Mouse (Mus musculus) embryonic facial prominence, embryonic 11.5 days (tissue): Measurements from ENCODE around the gene Upp1. TPM values are rescaled to one million over a fixed set of nuclear protein-coding genes. Genes with fewer than 3 reads are reported as not detected.

Experiments used
- ATAC-seq: fragments of 200-750 bp; cut with Nextera tagmentation; replicated peaks from 2 replicates; pipeline ENCODE4 v1.8.0; 2017; ENCODE audit warnings: low read depth; ENCODE audit not compliant: insufficient number of reproducible peaks, low FRiP score, low TSS enrichment
- DNase-seq: peaks from one replicate; pipeline ENCODE4 v3.0.0-alpha.2; 2015; ENCODE audit warnings: low spot score
- H3K27ac ChIP-seq: fragments of 300-500 bp; sonication (generic); replicated peaks from 2 replicates; pipeline ENCODE4 v1.5.1; 2014; ENCODE audit warnings: mild to moderate bottlenecking, low read depth, low read length, control low read depth
- H3K27me3 ChIP-seq: fragments of 300-500 bp; sonication (generic); 2 replicates; pipeline ENCODE4 v1.6.1; 2014; ENCODE audit warnings: mild to moderate bottlenecking, low read length, moderate library complexity, mixed read lengths; ENCODE audit not compliant: control insufficient read depth, insufficient read depth
- H3K36me3 ChIP-seq: fragments of 300-500 bp; sonication (generic); replicated peaks from 2 replicates; pipeline ENCODE4 v1.6.1; 2014; ENCODE audit warnings: low read depth, mild to moderate bottlenecking, low read length, moderate library complexity, mixed read lengths; ENCODE audit not compliant: control insufficient read depth, insufficient read depth
- H3K4me1 ChIP-seq: fragments of 300-500 bp; sonication (generic); 2 replicates; pipeline ENCODE4 v1.6.1; 2014; ENCODE audit warnings: low read length, mixed read lengths; ENCODE audit not compliant: control insufficient read depth, insufficient read depth
- H3K4me2 ChIP-seq: fragments of 300-500 bp; sonication (generic); 2 replicates; pipeline ENCODE4 v1.6.1; 2014; ENCODE audit warnings: low read depth, mild to moderate bottlenecking, control low read depth, low read length, moderate library complexity
- H3K4me3 ChIP-seq: fragments of 300-500 bp; sonication (generic); 2 replicates; pipeline ENCODE4 v1.5.1; 2014; ENCODE audit warnings: low read depth, low read length, control low read depth
- H3K9ac ChIP-seq: fragments of 300-500 bp; sonication (generic); replicated peaks from 2 replicates; pipeline ENCODE4 v1.6.1; 2014; ENCODE audit warnings: mild to moderate bottlenecking, control low read depth, low read length
- H3K9me3 ChIP-seq: fragments of 300-500 bp; sonication (generic); replicated peaks from 2 replicates; pipeline ENCODE4 v1.6.1; 2016; ENCODE audit warnings: mild to moderate bottlenecking, low read length, inconsistent platforms, mixed read lengths; ENCODE audit not compliant: control insufficient read depth
- WGBS: fragments of 180-500 bp; shearing (Covaris S2); extraction: QIAGEN DNeasy Blood & Tissue Kit; methylation state at CpG from one replicate; pipeline ENCODE4 v1.1.7; 2014; 5-methylcytosine and 5-hydroxymethylcytosine counted together
- polyA plus RNA-seq: library from polyadenylated mRNA; unstranded; fragments of >200 nt; fragmentation: Nextera tagmentation; extraction: Ambion mirVana; gene quantifications from 2 replicates; pipeline ENCODE4 v1.2.1, GENCODE M21; 2014

Upp1 gene
- polyA plus RNA-seq = 4.2 and 5.4 TPM in 2 replicates

- ATAC-seq = peak; percentile 10; the same call in 1 of the 2 replicates
- no peak within 1 kb of the TSS; the same call in 1 of the 2 replicates for H3K9ac ChIP-seq
- no peak for DNase-seq
- no peak within 1 kb of the TSS for H3K27ac ChIP-seq
- peaks cover 11% of the 10 kb centered on the region for H3K4me1 ChIP-seq
- peak within 1 kb of the TSS; percentile 84 for H3K4me2 ChIP-seq
- H3K27me3 ChIP-seq = peaks cover 24% of the 10 kb centered on the region
- H3K36me3 ChIP-seq = no peaks in the 10 kb centered on the region
- H3K4me3 ChIP-seq = peak within 1 kb of the TSS; percentile 32
- under 1% methylated on average over 7 of the region's 7 CpGs for WGBS
- no peaks in the 10 kb centered on the region for H3K9me3 ChIP-seq
These were observed at the start of gene Upp1 for GRCm38 (mm10) chr11:9118050-9118420. Upp1 (plus strand) TSS chr11:9118103.

- H3K36me3 ChIP-seq = no peaks in the 10 kb centered on the region
- no peak overlapping the region for H3K27ac ChIP-seq
- DNase-seq (no peak), ATAC-seq (no peak)
- H3K4me2 ChIP-seq = no peak overlapping the region
- H3K9ac ChIP-seq = no peak overlapping the region
- H3K4me1 ChIP-seq = no peaks in the 10 kb centered on the region
- H3K9me3 ChIP-seq = no peaks in the 10 kb centered on the region
- H3K27me3 ChIP-seq = no peaks in the 10 kb centered on the region
- no peak overlapping the region for H3K4me3 ChIP-seq
- whole genome bisulfite sequencing = 93% methylated on average over 3 of the region's 3 CpGs
These were observed 41.5 kb upstream of the Upp1 start for GRCm38 (mm10) chr11:9076444-9076843.

- H3K4me2 ChIP-seq = no peak overlapping the region
- H3K4me3 ChIP-seq = no peak overlapping the region
- WGBS = 69% methylated on average over 2 of the region's 2 CpGs
- H3K9ac ChIP-seq = no peak overlapping the region
- ATAC-seq = no peak
- peaks cover 5% of the 10 kb centered on the region; the same call in 1 of the 2 replicates for H3K4me1 ChIP-seq
- H3K36me3 ChIP-seq = no peaks in the 10 kb centered on the region
- no peaks in the 10 kb centered on the region for H3K9me3 ChIP-seq
- no peak for DNase-seq
- H3K27ac ChIP-seq = no peak overlapping the region
- H3K27me3 ChIP-seq = peaks cover 16% of the 10 kb centered on the region
These were observed 4.7 kb upstream of the Upp1 start for GRCm38 (mm10) chr11:9113189-9113588.

DNA sequence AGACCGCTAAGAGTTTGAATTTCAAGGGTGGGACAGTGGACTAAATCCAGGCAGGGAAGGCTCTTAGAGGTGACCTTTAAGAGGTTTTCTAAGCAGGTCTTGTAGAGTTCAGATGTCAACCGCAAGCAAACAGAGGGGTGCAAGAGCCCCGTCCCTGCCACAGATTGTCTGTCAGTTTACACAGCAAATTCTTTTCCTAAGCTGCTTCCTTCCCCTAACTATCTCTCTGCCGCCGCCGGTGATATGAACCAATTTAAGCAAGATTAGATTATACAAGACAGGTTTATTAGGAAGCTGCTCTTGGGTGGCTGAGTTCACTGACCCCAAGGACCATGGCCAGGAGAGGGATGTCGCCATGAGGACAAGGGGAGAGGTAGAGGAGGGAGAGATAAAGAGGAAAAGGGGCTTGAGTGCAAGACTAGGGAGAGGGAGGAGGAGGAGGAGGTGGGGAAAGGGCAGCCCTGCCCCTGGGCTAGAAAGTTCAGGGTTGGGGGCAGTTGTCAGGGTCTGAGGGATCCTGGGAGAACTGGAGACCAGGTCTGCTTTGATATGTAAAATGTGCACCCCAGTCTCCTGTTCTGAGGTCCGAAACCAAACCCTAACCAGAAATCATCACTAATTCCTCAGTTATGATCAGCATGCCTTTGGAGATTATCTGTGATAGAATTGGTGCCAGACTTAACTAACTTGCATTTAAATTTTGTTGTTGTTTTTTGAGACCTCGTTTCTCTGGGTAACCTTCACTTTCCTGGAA, 2.4 kb upstream of the Upp1 start:
- no peaks in the 10 kb centered on the region for H3K9me3 ChIP-seq
- H3K36me3 ChIP-seq = no peaks in the 10 kb centered on the region
- H3K4me2 ChIP-seq = no peak overlapping the region
- no peak for ATAC-seq
- WGBS = 7% methylated on average over 9 of the region's 9 CpGs
- H3K27ac ChIP-seq = no peak overlapping the region
- peaks cover 11% of the 10 kb centered on the region for H3K4me1 ChIP-seq
- H3K27me3 ChIP-seq = peaks cover 24% of the 10 kb centered on the region
- DNase-seq = no peak
- no peak overlapping the region for H3K4me3 ChIP-seq
- no peak overlapping the region for H3K9ac ChIP-seq

DNA sequence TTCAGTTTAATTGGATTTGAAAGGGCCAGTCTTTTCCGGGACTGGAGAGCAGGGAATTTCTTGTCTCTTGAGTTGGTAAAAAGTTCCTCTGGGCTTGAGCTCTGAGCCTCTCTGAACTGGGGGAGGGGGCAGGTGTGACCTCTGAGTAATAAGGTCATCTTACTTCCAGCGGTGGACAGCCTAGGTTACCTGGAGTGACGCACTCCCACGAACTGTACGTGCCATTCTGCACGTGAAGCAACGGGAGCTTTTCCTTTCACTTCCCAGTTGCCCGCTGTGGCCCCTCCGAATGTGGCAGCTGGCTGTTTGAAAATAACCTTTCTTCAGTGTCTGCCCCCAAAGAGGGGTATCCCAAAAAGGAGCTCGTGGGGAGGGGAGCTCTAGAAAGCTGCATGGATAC, 1.8 kb upstream of the Upp1 start:
- H3K27me3 ChIP-seq = peaks cover 24% of the 10 kb centered on the region
- DNase-seq (peak; percentile 28), ATAC-seq (no peak)
- no peaks in the 10 kb centered on the region for H3K9me3 ChIP-seq
- peaks cover 11% of the 10 kb centered on the region for H3K4me1 ChIP-seq
- no peak overlapping the region for H3K4me3 ChIP-seq
- no peaks in the 10 kb centered on the region for H3K36me3 ChIP-seq
- no peak overlapping the region for H3K27ac ChIP-seq
- under 1% methylated on average over 10 of the region's 10 CpGs for WGBS
- no peak overlapping the region for H3K9ac ChIP-seq
- H3K4me2 ChIP-seq = no peak overlapping the region

DNA sequence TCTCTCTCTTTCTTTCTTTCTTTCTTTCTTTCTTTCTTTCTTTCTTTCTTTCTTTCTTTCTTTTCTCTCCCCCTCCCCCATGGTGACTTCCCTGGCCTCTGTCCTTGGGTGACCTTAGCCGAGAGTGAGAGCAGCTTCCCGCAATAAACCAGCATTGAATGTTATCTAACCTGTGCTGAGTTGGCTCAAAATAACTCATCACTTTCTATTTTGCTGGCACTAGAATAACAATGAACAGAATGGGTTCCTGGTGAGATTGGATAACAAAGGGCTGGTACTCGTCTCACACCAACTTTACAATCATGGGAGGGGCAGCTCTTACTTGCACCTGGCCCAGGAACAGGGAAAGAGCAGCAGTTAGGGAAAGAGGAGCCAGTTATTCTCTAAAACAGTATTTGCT, 987 bp upstream of the Upp1 start:
- peaks cover 24% of the 10 kb centered on the region for H3K27me3 ChIP-seq
- WGBS = 5% methylated on average over 3 of the region's 3 CpGs
- H3K36me3 ChIP-seq = no peaks in the 10 kb centered on the region
- ATAC-seq (no peak), DNase-seq (no peak)
- H3K9ac ChIP-seq = no peak overlapping the region
- H3K4me2 ChIP-seq = no peak overlapping the region
- H3K4me3 ChIP-seq = no peak overlapping the region
- no peaks in the 10 kb centered on the region for H3K9me3 ChIP-seq
- H3K4me1 ChIP-seq = peaks cover 11% of the 10 kb centered on the region
- H3K27ac ChIP-seq = no peak overlapping the region

GRCm38 (mm10) chr11:9117358-9118049, 399 bp upstream of the Upp1 start:
- 3% methylated on average over 13 of the region's 13 CpGs for WGBS
- Histone ChIP-seq H3K4me3 (no peak overlapping the region; the same call in 1 of the 2 replicates), H3K4me2 (peak overlapping the region; percentile 84), H3K27me3 (peaks cover 24% of the 10 kb centered on the region), H3K9me3 (no peaks in the 10 kb centered on the region), H3K4me1 (peaks cover 11% of the 10 kb centered on the region), H3K27ac (no peak overlapping the region), H3K36me3 (no peaks in the 10 kb centered on the region), H3K9ac (no peak overlapping the region)
- ATAC-seq = peak; percentile 26; the same call in 1 of the 2 replicates
- no peak for DNase-seq
